Mouse (Mus musculus) intestine, postnatal 0 days (tissue): ENCODE results near the gene Rab23. TPM values are rescaled to one million over a fixed set of nuclear protein-coding genes. Genes with fewer than 3 reads are reported as not detected.

Experiments
- ATAC-seq: fragments of 200-750 bp; cut with Nextera tagmentation; 2 replicates; pipeline ENCODE4 v1.8.0; 2017; ENCODE audit warnings: mild to moderate bottlenecking, moderate TSS enrichment, moderate library complexity
- H3K27ac ChIP-seq: fragments of 300-500 bp; sonication (generic); 2 replicates; pipeline ENCODE4 v1.5.1; 2014; ENCODE audit warnings: mild to moderate bottlenecking, low read depth, low read length, moderate library complexity
- H3K27me3 ChIP-seq: fragments of 300-500 bp; sonication (generic); replicated peaks from 2 replicates; pipeline ENCODE4 v1.6.1; 2014; ENCODE audit warnings: low read length, mixed read lengths; ENCODE audit not compliant: control insufficient read depth, insufficient read depth
- H3K36me3 ChIP-seq: fragments of 300-500 bp; sonication (generic); 2 replicates; pipeline ENCODE4 v1.6.1; 2014; ENCODE audit warnings: mild to moderate bottlenecking, moderate library complexity; ENCODE audit not compliant: control insufficient read depth, insufficient read depth
- H3K4me1 ChIP-seq: fragments of 300-500 bp; sonication (generic); replicated peaks from 2 replicates; pipeline ENCODE4 v1.6.1; 2014; ENCODE audit warnings: antibody characterized with exemption, low read length, mixed read lengths; ENCODE audit not compliant: control insufficient read depth, insufficient read depth
- H3K4me2 ChIP-seq: fragments of 300-500 bp; sonication (generic); replicated peaks from 2 replicates; pipeline ENCODE4 v1.6.1; 2014; ENCODE audit warnings: low read depth, mild to moderate bottlenecking, moderate library complexity
- H3K4me3 ChIP-seq: fragments of 300-500 bp; sonication (generic); 2 replicates; pipeline ENCODE4 v1.5.1; 2014; ENCODE audit warnings: low read depth, low read length
- H3K9ac ChIP-seq: fragments of 300-500 bp; sonication (generic); 2 replicates; pipeline ENCODE4 v1.6.1; 2014; ENCODE audit warnings: mild to moderate bottlenecking, low read depth, low read length
- H3K9me3 ChIP-seq: fragments of 300-500 bp; sonication (generic); 2 replicates; pipeline ENCODE4 v1.6.1; 2016; ENCODE audit warnings: mixed run types; ENCODE audit not compliant: control insufficient read depth
- CTCF ChIP-seq: sonication (generic); IDR thresholded peaks from 2 replicates; pipeline ENCODE4 v1.5.1; 2016; ENCODE audit warnings: low read depth, mild to moderate bottlenecking, control low read depth, antibody characterized with exemption, moderate library complexity
- WGBS: fragments of 180-500 bp; shearing (Covaris S2); extraction: QIAGEN DNeasy Blood & Tissue Kit; methylation state at CpG from one replicate; pipeline ENCODE4 v1.1.7; 2014; 5-methylcytosine and 5-hydroxymethylcytosine counted together
- polyA plus RNA-seq: library from polyadenylated mRNA; unstranded; fragments of >200 nt; fragmentation: Nextera tagmentation; extraction: Ambion mirVana; gene quantifications from 2 replicates; pipeline ENCODE4 v1.2.1, GENCODE M21; 2015

The Rab23 gene
- polyA plus RNA-seq, 1 experiment from 2014 or later, result 9.7 TPM

- Histone ChIP-seq H3K9ac (no peak overlapping the region), H3K27me3 (no peaks in the 10 kb centered on the region), H3K4me1 (0 out of 2 replicates have a peak, but pooled peaks cover 4% of the 10 kb centered on the region), H3K36me3 (peaks cover 27% of the 10 kb centered on the region), H3K27ac (no peak overlapping the region), H3K9me3 (no peaks in the 10 kb centered on the region), H3K4me2 (peak overlapping the region; percentile 96), H3K4me3 (no peak overlapping the region)
- TF ChIP-seq CTCF, result no peak
- ATAC-seq, result no peak
- WGBS, result 89% methylated on average over 7 of the region's 7 CpGs
Observed at GRCm38 (mm10) chr1:33721020-33721419, 1.3 kb downstream of the Rab23 start.

- peaks cover 30% of the 10 kb centered on the region for H3K36me3 ChIP-seq
- no peak for TF ChIP-seq CTCF
- H3K9ac ChIP-seq, result no peak overlapping the region
- no peak for ATAC-seq
- H3K4me1 ChIP-seq, result 0 out of 2 replicates have a peak, but pooled peaks cover 4% of the 10 kb centered on the region
- H3K4me3 ChIP-seq, result no peak overlapping the region
- H3K9me3 ChIP-seq, result no peaks in the 10 kb centered on the region
- H3K27ac ChIP-seq, result no peak overlapping the region
- no peaks in the 10 kb centered on the region for H3K27me3 ChIP-seq
- H3K4me2 ChIP-seq, result no peak overlapping the region
- WGBS, result 85% methylated on average over 6 of the region's 6 CpGs
Observed at GRCm38 (mm10) chr1:33724516-33724915, 4.8 kb downstream of the Rab23 start.

GRCm38 (mm10) chr1:33725086-33725485 is 5.4 kb downstream of the Rab23 start:
- 0 out of 2 replicates have a peak, but pooled peaks cover 4% of the 10 kb centered on the region for H3K4me1 ChIP-seq
- peaks cover 30% of the 10 kb centered on the region for H3K36me3 ChIP-seq
- H3K9me3 ChIP-seq, result no peaks in the 10 kb centered on the region
- 93% methylated on average over 5 of the region's 5 CpGs for WGBS
- H3K27me3 ChIP-seq, result no peaks in the 10 kb centered on the region
- no peak overlapping the region for H3K27ac ChIP-seq
- TF ChIP-seq CTCF, result no peak
- H3K4me2 ChIP-seq, result no peak overlapping the region
- no peak overlapping the region for H3K4me3 ChIP-seq
- ATAC-seq, result no peak
- no peak overlapping the region for H3K9ac ChIP-seq

GRCm38 (mm10) chr1:33733044-33733443 is 13.4 kb downstream of the Rab23 start:
- no peak for ATAC-seq
- TF ChIP-seq CTCF, result no peak
- WGBS, result 72% methylated on average over 9 of the region's 9 CpGs
- Histone ChIP-seq H3K9ac (no peak overlapping the region), H3K9me3 (no peaks in the 10 kb centered on the region), H3K27me3 (no peaks in the 10 kb centered on the region), H3K27ac (no peak overlapping the region), H3K4me2 (no peak overlapping the region), H3K36me3 (peaks cover 37% of the 10 kb centered on the region), H3K4me1 (no peaks in the 10 kb centered on the region), H3K4me3 (no peak overlapping the region)

GRCm38 (mm10) chr1:33734001-33734685 is 14.5 kb downstream of the Rab23 start:
- Histone ChIP-seq H3K27ac (no peak overlapping the region), H3K4me2 (no peak overlapping the region), H3K4me1 (no peaks in the 10 kb centered on the region), H3K27me3 (no peaks in the 10 kb centered on the region), H3K9me3 (no peaks in the 10 kb centered on the region), H3K4me3 (no peak overlapping the region), H3K36me3 (peaks cover 42% of the 10 kb centered on the region), H3K9ac (no peak overlapping the region)
- 58% methylated on average over 5 of the region's 5 CpGs for WGBS
- TF ChIP-seq CTCF, result no peak
- no peak for ATAC-seq

GRCm38 (mm10) chr1:33738281-33738680 is 18.6 kb downstream of the Rab23 start:
- Histone ChIP-seq H3K4me1 (no peaks in the 10 kb centered on the region), H3K36me3 (peaks cover 44% of the 10 kb centered on the region), H3K27me3 (no peaks in the 10 kb centered on the region), H3K4me3 (no peak overlapping the region), H3K9me3 (no peaks in the 10 kb centered on the region), H3K27ac (no peak overlapping the region), H3K4me2 (no peak overlapping the region), H3K9ac (no peak overlapping the region)
- no peak for TF ChIP-seq CTCF
- 92% methylated on average over 11 of the region's 11 CpGs for WGBS
- ATAC-seq, result no peak
